Mouse (Mus musculus) ES-Bruce4 (cell line): ENCODE results near the gene Aldh6a1.

Experiments used
- CTCF ChIP-seq: IDR thresholded peaks from one replicate; pipeline ENCODE4 v1.8.1; 2011; ENCODE audit warnings: low read depth, low read length
- EP300 ChIP-seq: IDR thresholded peaks from 2 replicates; pipeline ENCODE4 v1.6.1; 2011; ENCODE audit warnings: low read depth, low read length; ENCODE audit not compliant: insufficient read depth
- POLR2A ChIP-seq: IDR thresholded peaks from one replicate; pipeline ENCODE4 v1.8.1; 2011; ENCODE audit warnings: low read length; ENCODE audit not compliant: insufficient read depth

DNA sequence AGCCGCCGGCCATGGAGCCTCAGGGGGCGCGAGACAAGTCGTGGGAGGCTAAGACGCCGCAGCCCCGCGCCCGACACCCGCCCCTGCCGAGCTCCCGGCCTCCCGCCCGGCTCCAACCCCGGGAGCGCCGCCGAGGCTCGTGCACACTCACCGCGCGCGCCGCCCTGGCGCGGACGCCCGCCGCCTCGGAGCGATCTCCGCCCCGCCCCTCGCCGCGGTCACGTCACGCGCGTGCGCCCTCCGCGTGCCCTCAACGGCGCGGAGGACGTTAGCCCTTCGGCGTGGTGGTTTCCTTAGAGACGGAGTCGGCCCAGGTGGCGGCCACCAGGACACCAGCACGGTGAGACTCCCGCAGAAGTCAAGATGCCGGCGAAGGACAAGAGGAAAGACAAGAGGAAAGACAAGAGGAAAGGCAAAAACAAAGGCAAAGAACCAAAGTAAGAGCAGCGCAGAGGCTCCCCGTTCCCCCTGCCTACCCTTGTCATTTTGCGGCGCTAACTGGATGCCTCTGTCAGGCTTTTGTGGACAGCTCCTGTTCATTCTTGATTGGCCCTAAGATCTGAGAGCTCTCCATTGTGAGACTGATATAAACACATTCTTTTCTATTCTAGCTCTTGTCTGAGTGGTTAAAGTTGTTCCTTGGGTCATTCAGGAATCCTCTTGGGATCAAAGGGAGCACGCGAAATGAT is 41.8 kb downstream of the Aldh6a1 start, which contains the start of the genes Entpd5 and Bbof1:
- TF ChIP-seq CTCF (no peak), POLR2A (no peak), EP300 (no peak)
